Mouse (Mus musculus) adipocyte (in vitro differentiated cells): ENCODE data around the gene P2rx4.

ENCODE experiments used
- DNase-seq: peaks from one replicate; pipeline ENCODE4 v3.0.0-alpha.2; 2016; ENCODE audit warnings: low spot score

Gene P2rx4

GRCm38 (mm10) chr5:122756680-122757079 lies 49.3 kb downstream of the P2rx4 start:
- DNase-seq, result peak; percentile 85

- no peak for DNase-seq
These were observed 56.1 kb downstream of the P2rx4 start for GRCm38 (mm10) chr5:122763271-122764031.

- DNase-seq, result no peak
These were observed 56.7 kb downstream of the P2rx4 start for GRCm38 (mm10) chr5:122764032-122764464.

GRCm38 (mm10) chr5:122767283-122767682 lies 59.9 kb downstream of the P2rx4 start:
- DNase-seq, result no peak

- DNase-seq, result no peak
These were observed 61.8 kb downstream of the P2rx4 start for GRCm38 (mm10) chr5:122769101-122769568.

GRCm38 (mm10) chr5:122770304-122770703 lies 63.0 kb downstream of the P2rx4 start:
- DNase-seq, result no peak

- peak; percentile 95 for DNase-seq
These were observed 63.5 kb downstream of the P2rx4 start for GRCm38 (mm10) chr5:122770806-122771261.

GRCm38 (mm10) chr5:122771428-122771827 lies 64.1 kb downstream of the P2rx4 start:
- DNase-seq, result no peak

GRCm38 (mm10) chr5:122773756-122774155 lies 66.4 kb downstream of the P2rx4 start:
- no peak for DNase-seq

GRCm38 (mm10) chr5:122774743-122775611 lies 67.6 kb downstream of the P2rx4 start:
- no peak for DNase-seq

- no peak for DNase-seq
These were observed 68.4 kb downstream of the P2rx4 start for GRCm38 (mm10) chr5:122775646-122776286.

GRCm38 (mm10) chr5:122777322-122777721 lies 70.0 kb downstream of the P2rx4 start:
- DNase-seq, result no peak

GRCm38 (mm10) chr5:122778231-122779226 lies 71.2 kb downstream of the P2rx4 start:
- no peak for DNase-seq
